Mouse (Mus musculus) liver, adult 10 weeks (tissue): Measurements from ENCODE around the gene Hoxb13. TPM values are rescaled to one million over a fixed set of nuclear protein-coding genes. Genes with fewer than 3 reads are reported as not detected.

ENCODE experiments used
- polyA plus RNA-seq: library from polyadenylated mRNA; stranded (reverse); fragments of 350-450 nt; fragmentation: Illumina TruSeq; extraction: RNeasy Lipid Tissue Mini Kit (QIAGEN cat#74804); gene quantifications from one replicate; pipeline ENCODE4 v1.2.3, GENCODE M21; 2014; ENCODE audit warnings: low read depth, low replicate concordance

Hoxb13 gene
- not detected for polyA plus RNA-seq

DNA sequence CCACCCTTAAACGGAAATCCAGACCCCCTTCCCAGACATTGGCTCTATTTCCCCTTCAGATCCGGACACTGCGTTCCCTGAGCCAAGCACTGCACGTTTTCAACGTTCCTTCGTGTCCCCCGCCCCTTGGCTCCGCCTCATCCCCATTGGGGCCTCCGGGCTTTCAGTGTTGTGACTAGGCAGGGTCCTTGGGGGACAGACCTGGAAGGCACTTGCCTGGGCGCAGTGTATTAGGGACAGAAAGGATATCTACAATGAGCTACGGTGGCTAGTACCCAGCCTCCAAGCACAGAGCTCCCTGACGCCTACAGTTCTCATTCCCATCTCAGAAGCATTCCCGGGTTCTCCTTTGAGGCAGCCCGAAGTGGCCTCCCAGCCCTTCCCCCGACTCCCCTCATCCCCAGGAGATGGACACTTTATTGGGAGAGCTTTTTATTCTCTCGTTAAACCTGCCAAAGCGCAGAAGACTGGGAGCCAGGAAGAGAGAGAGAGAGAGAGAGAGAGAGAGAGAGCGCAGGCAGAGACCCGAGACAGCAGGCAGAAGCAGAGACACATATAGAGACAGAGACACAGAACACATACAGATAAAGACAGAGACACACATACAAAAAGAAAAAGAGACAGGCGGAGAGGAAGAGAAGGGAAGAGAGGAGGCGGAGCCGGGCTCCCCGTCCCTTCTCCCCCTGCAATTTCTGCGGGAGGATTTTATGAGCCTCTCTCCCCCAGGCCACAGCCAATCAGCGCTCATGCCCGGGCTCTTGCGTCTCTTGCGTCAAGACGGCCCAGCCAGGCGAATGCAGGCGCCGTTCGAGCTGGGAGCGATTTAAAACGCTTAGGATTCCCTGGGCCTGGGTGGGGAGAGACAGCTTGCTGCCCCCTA lies at the start of gene Hoxb13:
Hoxb13 (plus strand) TSS at position 796 of the 880 bp plus-strand sequence.

Other genes with a start within 250 kb of the Hoxb13 start
- not detected for gene Igf2bp1, start 188.4 kb upstream of the Hoxb13 start, polyA plus RNA-seq
- not detected for gene Gip, start 169.8 kb upstream of the Hoxb13 start, polyA plus RNA-seq
- 20.3 TPM for gene Snf8, start 159.4 kb upstream of the Hoxb13 start, polyA plus RNA-seq
- gene Ube2z, start 128.9 kb upstream of the Hoxb13 start, polyA plus RNA-seq, result 15.9 TPM
- gene Atp5g1, start 118.6 kb upstream of the Hoxb13 start, polyA plus RNA-seq, result 29.6 TPM
- gene Calcoco2, start 82.4 kb upstream of the Hoxb13 start, polyA plus RNA-seq, result not detected
- gene Ttll6, start 60.5 kb upstream of the Hoxb13 start, polyA plus RNA-seq, result not detected
- gene Hoxb9, start 77.1 kb downstream of the Hoxb13 start, polyA plus RNA-seq, result not detected
- gene Hoxb8, start 87.6 kb downstream of the Hoxb13 start, polyA plus RNA-seq, result not detected
- 0.42 TPM for gene Hoxb7, start 92.3 kb downstream of the Hoxb13 start, polyA plus RNA-seq
- not detected for gene Hoxb6, start 98.2 kb downstream of the Hoxb13 start, polyA plus RNA-seq
- 0.21 TPM for gene Hoxb5, start 109.0 kb downstream of the Hoxb13 start, polyA plus RNA-seq
- 0.58 TPM for gene Hoxb4, start 124.0 kb downstream of the Hoxb13 start, polyA plus RNA-seq
- 0.45 TPM for gene Hoxb3, start 129.0 kb downstream of the Hoxb13 start, polyA plus RNA-seq
- 0.72 TPM for gene Hoxb2, start 156.2 kb downstream of the Hoxb13 start, polyA plus RNA-seq
- not detected for gene Hoxb1, start 171.4 kb downstream of the Hoxb13 start, polyA plus RNA-seq